Mouse (Mus musculus) midbrain, embryonic 14.5 days (tissue): ENCODE measurements around the gene Apoc4. TPM values are rescaled to one million over a fixed set of nuclear protein-coding genes. Genes with fewer than 3 reads are reported as not detected.

ENCODE experiments used
- ATAC-seq: fragments of 200-750 bp; cut with Nextera tagmentation; 2 replicates; pipeline ENCODE4 v1.8.0; 2017; ENCODE audit warnings: moderate number of reproducible peaks, moderate library complexity; ENCODE audit not compliant: low FRiP score, low TSS enrichment
- DNase-seq: peaks from one replicate; pipeline ENCODE4 v3.0.0-alpha.2; 2015
- H3K27ac ChIP-seq: fragments of 300-500 bp; sonication (generic); replicated peaks from 2 replicates; pipeline ENCODE4 v1.5.1; 2014; ENCODE audit warnings: mild to moderate bottlenecking, low read depth, low read length, moderate library complexity
- H3K27me3 ChIP-seq: fragments of 300-500 bp; sonication (generic); 2 replicates; pipeline ENCODE4 v1.6.1; 2014; ENCODE audit warnings: low read length, control low read depth, mixed read lengths; ENCODE audit not compliant: control insufficient read depth, insufficient read depth
- H3K36me3 ChIP-seq: fragments of 300-500 bp; sonication (generic); 2 replicates; pipeline ENCODE4 v1.6.1; 2014; ENCODE audit warnings: low read length, control low read depth; ENCODE audit not compliant: control insufficient read depth, insufficient read depth
- H3K4me1 ChIP-seq: fragments of 300-500 bp; sonication (generic); 2 replicates; pipeline ENCODE4 v1.6.1; 2014; ENCODE audit warnings: mild to moderate bottlenecking, antibody characterized with exemption, low read length, control low read depth; ENCODE audit not compliant: control insufficient read depth, insufficient read depth
- H3K4me2 ChIP-seq: fragments of 300-500 bp; sonication (generic); 2 replicates; pipeline ENCODE4 v1.6.1; 2014; ENCODE audit warnings: mild to moderate bottlenecking, low read length, moderate library complexity
- H3K4me3 ChIP-seq: fragments of 300-500 bp; sonication (generic); replicated peaks from 2 replicates; pipeline ENCODE4 v1.5.1; 2014; ENCODE audit warnings: low read depth, low read length
- H3K9ac ChIP-seq: fragments of 300-500 bp; sonication (generic); replicated peaks from 2 replicates; pipeline ENCODE4 v1.6.1; 2014; ENCODE audit warnings: mild to moderate bottlenecking, low read length, moderate library complexity
- H3K9me3 ChIP-seq: fragments of 300-500 bp; sonication (generic); 2 replicates; pipeline ENCODE4 v1.6.1; 2016; ENCODE audit warnings: low read length, control low read depth, mixed read lengths; ENCODE audit not compliant: control insufficient read depth
- WGBS: fragments of 180-500 bp; shearing (Covaris S2); extraction: QIAGEN DNeasy Blood & Tissue Kit; methylation state at CpG from one replicate; pipeline ENCODE4 v1.1.7; 2014; 5-methylcytosine and 5-hydroxymethylcytosine counted together
- polyA plus RNA-seq: library from polyadenylated mRNA; unstranded; fragments of >200 nt; fragmentation: Nextera tagmentation; extraction: Ambion mirVana; gene quantifications from 2 replicates; pipeline ENCODE4 v1.2.1, GENCODE M21; 2014

The Apoc4 gene
- polyA plus RNA-seq, 1 experiment from 2014 or later, result not detected

GRCm38 (mm10) chr7:19704475-19704874 is 23.2 kb upstream of the Apoc4 start:
- Histone ChIP-seq H3K4me1 (peaks cover 1% of the 10 kb centered on the region; the same call in 1 of the 2 replicates), H3K27me3 (no peaks in the 10 kb centered on the region), H3K36me3 (peaks cover 45% of the 10 kb centered on the region), H3K9me3 (no peaks in the 10 kb centered on the region), H3K4me2 (no peak overlapping the region), H3K27ac (no peak overlapping the region), H3K9ac (no peak overlapping the region), H3K4me3 (no peak overlapping the region)
- DNase-seq, result no peak
- 94% methylated on average over 4 of the region's 4 CpGs for WGBS
- ATAC-seq, result no peak

- H3K9ac ChIP-seq, result no peak overlapping the region
These were observed 21.7 kb upstream of the Apoc4 start for GRCm38 (mm10) chr7:19702859-19703555.

GRCm38 (mm10) chr7:19701069-19701761 is 19.9 kb upstream of the Apoc4 start:
- Histone ChIP-seq H3K9me3 (no peaks in the 10 kb centered on the region), H3K27ac (no peak overlapping the region), H3K4me2 (no peak overlapping the region), H3K9ac (no peak overlapping the region), H3K36me3 (peaks cover 24% of the 10 kb centered on the region), H3K4me3 (no peak overlapping the region), H3K4me1 (peaks cover 16% of the 10 kb centered on the region), H3K27me3 (no peaks in the 10 kb centered on the region)
- DNase-seq (peak; percentile 81), ATAC-seq (peak; percentile 48; the same call in 1 of the 2 replicates)
- 28% methylated on average over 22 of the region's 22 CpGs for WGBS

More at GRCm38 (mm10) chr7:19702859-19703555, 21.7 kb upstream of the Apoc4 start:
- Histone ChIP-seq H3K27me3 (no peaks in the 10 kb centered on the region), H3K9me3 (no peaks in the 10 kb centered on the region), H3K36me3 (peaks cover 33% of the 10 kb centered on the region), H3K27ac (no peak overlapping the region), H3K4me1 (peaks cover 16% of the 10 kb centered on the region), H3K4me3 (no peak overlapping the region), H3K4me2 (no peak overlapping the region)
- DNase-seq (no peak), ATAC-seq (no peak)
- 92% methylated on average over 16 of the region's 16 CpGs for WGBS

- no peak overlapping the region for H3K4me2 ChIP-seq
- peaks cover 16% of the 10 kb centered on the region for H3K4me1 ChIP-seq
- DNase-seq, result no peak
- H3K4me3 ChIP-seq, result no peak overlapping the region
- no peak for ATAC-seq
- H3K27me3 ChIP-seq, result no peaks in the 10 kb centered on the region
- H3K36me3 ChIP-seq, result peaks cover 22% of the 10 kb centered on the region
- WGBS, result 60% methylated on average over 12 of the region's 12 CpGs
- no peaks in the 10 kb centered on the region for H3K9me3 ChIP-seq
- no peak overlapping the region for H3K27ac ChIP-seq
- no peak overlapping the region for H3K9ac ChIP-seq
These were observed 19.2 kb upstream of the Apoc4 start for GRCm38 (mm10) chr7:19700299-19701068.

- ATAC-seq (no peak), DNase-seq (no peak)
- H3K4me2 ChIP-seq, result no peak overlapping the region
- H3K4me3 ChIP-seq, result no peak overlapping the region
- no peak overlapping the region for H3K9ac ChIP-seq
- no peaks in the 10 kb centered on the region for H3K9me3 ChIP-seq
- H3K27me3 ChIP-seq, result no peaks in the 10 kb centered on the region
- H3K27ac ChIP-seq, result no peak overlapping the region
- peaks cover 22% of the 10 kb centered on the region for H3K36me3 ChIP-seq
- peaks cover 16% of the 10 kb centered on the region for H3K4me1 ChIP-seq
- 85% methylated on average over 4 of the region's 4 CpGs for WGBS
These were observed 18.5 kb upstream of the Apoc4 start for GRCm38 (mm10) chr7:19699827-19700148.

- Histone ChIP-seq H3K27ac (no peak within 1 kb of the TSS), H3K9me3 (no peaks in the 10 kb centered on the region), H3K4me3 (peak within 1 kb of the TSS; percentile 27), H3K4me1 (peaks cover 16% of the 10 kb centered on the region), H3K4me2 (peak within 1 kb of the TSS; percentile 60), H3K27me3 (no peaks in the 10 kb centered on the region), H3K9ac (peak within 1 kb of the TSS; percentile 57), H3K36me3 (peaks cover 22% of the 10 kb centered on the region)
- ATAC-seq, result peak; percentile 44
- 1% methylated on average over 20 of the region's 20 CpGs for WGBS
- DNase-seq, result peak; percentile 59
These were observed 17.9 kb upstream of the Apoc4 start, which contains the start of gene Apoe for GRCm38 (mm10) chr7:19698907-19699826. Apoe (minus strand) TSS chr7:19699188.

- ATAC-seq (peak; percentile 3; the same call in 1 of the 2 replicates), DNase-seq (peak; percentile 57)
- H3K36me3 ChIP-seq, result peaks cover 16% of the 10 kb centered on the region
- H3K9me3 ChIP-seq, result no peaks in the 10 kb centered on the region
- no peaks in the 10 kb centered on the region for H3K27me3 ChIP-seq
- WGBS, result 3% methylated on average over 28 of the region's 28 CpGs
- no peak overlapping the region for H3K27ac ChIP-seq
- peak overlapping the region; percentile 27 for H3K4me3 ChIP-seq
- peak overlapping the region; percentile 57; the same call in 1 of the 2 replicates for H3K9ac ChIP-seq
- H3K4me1 ChIP-seq, result peaks cover 16% of the 10 kb centered on the region
- peak overlapping the region; percentile 60 for H3K4me2 ChIP-seq
These were observed 16.9 kb upstream of the Apoc4 start for GRCm38 (mm10) chr7:19697949-19698906.
